Mouse (Mus musculus): Measurements from ENCODE around the gene Tirap. TPM values are rescaled to one million over a fixed set of nuclear protein-coding genes. Genes with fewer than 3 reads are reported as not detected.

Tirap gene
- polyA plus RNA-seq (2021; fragmentation: Nextera tagmentation): 2.2 and 2.7 TPM in 2 replicates
- long read RNA-seq, experiment 1, partial matches to known transcripts: 1 of 6 reads
- long read RNA-seq, experiment 1, other reads (novel, unspliced or antisense): 1 of 6 reads
- long read RNA-seq, experiment 2, transcript Tirap-205 (7 exons, 1,783 nt): minor isoform, 5 of 22 reads
- long read RNA-seq, experiment 2, transcript Tirap-203 (7 exons, 2,310 nt): major isoform, 12 of 22 reads
- long read RNA-seq, experiment 2, partial matches to known transcripts: 2 of 22 reads
- long read RNA-seq, experiment 2, other reads (novel, unspliced or antisense): 3 of 22 reads

DNA sequence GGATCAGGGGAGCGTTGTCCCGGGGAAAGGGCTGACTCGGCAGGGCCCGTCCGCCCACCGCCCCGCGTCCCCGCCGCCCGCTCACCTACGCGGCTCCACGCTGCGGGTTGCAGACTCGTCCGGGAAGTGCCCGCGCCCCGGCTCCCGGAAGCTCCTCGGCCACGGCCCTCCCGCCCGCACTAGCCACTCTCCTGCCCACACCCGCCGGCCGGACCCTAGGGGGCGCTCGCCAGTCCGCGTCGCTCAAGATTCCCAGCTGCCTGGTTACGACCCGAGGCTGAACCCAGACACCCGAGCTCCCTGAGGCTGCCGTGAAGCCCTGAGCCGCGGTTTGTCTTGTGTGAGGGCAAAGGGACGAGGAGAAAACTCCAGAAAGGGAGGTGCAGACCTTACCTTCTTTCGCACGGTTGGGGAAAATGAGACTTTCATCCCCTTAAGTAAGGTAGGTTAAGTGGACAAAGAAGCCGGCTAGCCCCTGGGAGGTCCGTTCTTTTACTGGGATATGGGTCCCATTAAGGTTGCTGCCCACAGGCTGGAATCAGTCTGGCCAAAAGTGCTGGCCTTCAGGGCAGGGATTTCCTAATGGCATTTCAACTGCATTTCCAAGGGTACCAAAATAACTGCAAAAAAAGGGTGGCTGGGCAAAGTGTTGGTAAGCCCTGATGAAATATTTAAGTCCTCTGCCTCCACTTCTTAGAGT is at the start of gene Tirap, which contains the start of gene Srpr:
TSS of gene Tirap (minus strand) at position 520 of the 700 bp plus-strand sequence.
TSS of gene Srpr (plus strand) at position 404 of the 700 bp plus-strand sequence.

DNA sequence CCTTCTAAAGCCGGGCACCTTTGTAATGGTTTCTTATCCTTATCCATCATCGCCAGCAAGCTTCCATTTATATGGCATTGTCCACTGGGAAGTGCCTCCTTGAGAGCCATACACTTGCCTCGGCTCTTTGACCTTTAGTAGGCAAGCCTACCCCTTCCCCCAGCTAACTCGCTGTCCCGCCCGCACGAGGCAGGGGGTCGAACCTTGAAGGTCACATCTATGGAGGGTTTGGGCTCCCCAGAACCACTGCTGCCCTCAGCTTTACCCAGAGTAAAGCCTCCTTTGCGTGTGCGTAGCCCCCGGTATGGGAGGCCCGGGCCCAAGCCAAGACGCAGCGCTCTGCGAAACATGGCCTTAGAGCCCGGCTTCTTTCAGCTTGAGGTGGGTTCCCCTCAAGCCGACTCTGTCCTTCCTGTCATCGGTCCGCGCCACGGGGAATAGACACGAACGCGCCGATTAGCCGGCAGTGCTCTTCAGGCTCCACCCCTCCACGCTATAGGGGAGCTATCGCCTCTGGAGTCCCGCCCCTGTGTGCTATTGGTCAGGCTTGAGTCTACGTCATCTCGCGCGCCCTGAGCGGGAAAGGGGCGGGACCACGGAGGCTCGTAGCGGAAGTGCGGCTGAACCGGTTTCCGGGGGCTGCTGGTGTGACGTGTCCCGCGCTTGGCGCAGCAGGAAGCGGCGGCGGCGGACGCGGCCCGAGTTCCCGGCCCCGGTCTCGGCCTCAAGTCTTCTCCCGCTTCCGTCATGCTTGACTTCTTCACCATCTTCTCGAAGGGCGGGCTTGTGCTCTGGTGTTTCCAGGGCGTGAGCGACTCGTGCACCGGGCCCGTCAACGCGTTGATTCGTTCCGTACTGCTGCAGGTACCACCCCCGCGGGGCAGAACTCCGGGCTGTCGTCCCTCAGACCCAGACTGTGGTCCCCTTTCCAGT is 10.7 kb upstream of the Tirap start, which contains the start of gene Foxred1:
TSS of gene Foxred1 (minus strand) at position 514 of the 933 bp plus-strand sequence.

DNA sequence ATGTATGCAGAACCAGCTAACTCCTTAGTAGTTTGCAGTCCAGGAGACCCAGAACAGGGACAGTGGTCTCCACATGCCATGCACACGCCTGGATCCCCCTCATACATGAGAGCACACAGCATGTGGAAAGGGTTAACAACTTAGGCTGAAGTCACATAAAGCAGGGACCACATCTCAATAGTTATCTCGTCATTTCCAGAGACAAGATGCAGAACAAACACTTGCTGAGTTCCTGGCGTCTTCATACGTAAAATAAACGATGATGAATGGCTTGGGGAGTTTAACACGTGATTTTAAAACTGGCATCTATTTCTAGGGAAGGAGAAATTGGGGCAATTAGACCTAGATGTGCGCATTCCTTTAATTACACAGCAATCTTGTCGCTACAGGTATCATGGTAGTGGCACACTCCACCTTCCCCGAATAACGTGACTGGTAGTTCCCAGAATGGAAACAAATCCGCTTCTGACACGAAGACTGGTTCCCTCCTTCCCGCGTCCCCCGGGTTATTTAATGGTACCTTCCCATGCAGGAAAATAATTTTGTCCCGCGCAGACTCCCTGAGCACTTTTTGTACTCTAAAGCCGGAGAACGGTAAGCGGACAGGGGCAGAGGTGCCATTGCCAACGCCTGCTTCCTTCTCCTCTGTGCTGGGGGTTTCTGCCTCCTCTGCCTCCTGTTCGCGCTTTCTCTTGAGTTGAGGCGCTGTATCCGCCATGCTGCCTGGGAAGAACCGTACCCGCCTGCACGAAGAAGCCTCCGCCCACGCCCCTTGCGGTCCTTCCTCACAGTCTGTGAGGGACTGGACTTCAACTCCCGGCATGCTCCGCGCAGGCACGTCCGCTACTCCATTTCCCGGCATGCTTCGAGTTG is 24.6 kb downstream of the Tirap start, which contains the start of gene Dcps:
TSS of gene Dcps (minus strand) at position 811 of the 873 bp plus-strand sequence.

Other genes with a start within 250 kb of the Tirap start
- gene St3gal4, start 81.0 kb downstream of the Tirap start, polyA plus RNA-seq (2021; fragmentation: Nextera tagmentation): 31.3 and 32.5 TPM in 2 replicates
- gene Dcps, start 24.2 kb downstream of the Tirap start, polyA plus RNA-seq (2021; fragmentation: Nextera tagmentation): 20.8 and 21.0 TPM in 2 replicates
- gene Srpr, start 116 bp downstream of the Tirap start, polyA plus RNA-seq (2021; fragmentation: Nextera tagmentation): 82.1 and 95.5 TPM in 2 replicates
- gene Foxred1, start 10.8 kb upstream of the Tirap start, polyA plus RNA-seq (2021; fragmentation: Nextera tagmentation): 14.7 and 16.4 TPM in 2 replicates
- gene Fam118b, start 67.5 kb upstream of the Tirap start, polyA plus RNA-seq (2021; fragmentation: Nextera tagmentation): 15.5 TPM in 2 replicates
- gene Rpusd4, start 67.6 kb upstream of the Tirap start, polyA plus RNA-seq (2021; fragmentation: Nextera tagmentation): 9.8 and 10.4 TPM in 2 replicates
- gene Cdon, start 220.8 kb upstream of the Tirap start, polyA plus RNA-seq (2021; fragmentation: Nextera tagmentation): 0.45 and 0.52 TPM in 2 replicates